Mouse (Mus musculus): Measurements from ENCODE around the gene Mllt3. TPM values are rescaled to one million over a fixed set of nuclear protein-coding genes. Genes with fewer than 3 reads are reported as not detected.

Mllt3 gene
- total RNA-seq, 2 experiments from 2014 or later, result 52.2 to 56.0 TPM

- DNase-seq, result no peak
These were observed 210.0 kb downstream of the Mllt3 start for GRCm38 (mm10) chr4:87823191-87823590.

GRCm38 (mm10) chr4:87820911-87821310 lies 212.3 kb downstream of the Mllt3 start:
- DNase-seq, result no peak

GRCm38 (mm10) chr4:87819182-87819581 lies 214.0 kb downstream of the Mllt3 start:
- peak; percentile 33 to 38 for DNase-seq

- DNase-seq, result no peak
These were observed 214.9 kb downstream of the Mllt3 start for GRCm38 (mm10) chr4:87818276-87818675.

GRCm38 (mm10) chr4:87815465-87816108 lies 217.6 kb downstream of the Mllt3 start:
- DNase-seq, result no peak

- no peak for DNase-seq
These were observed 221.3 kb downstream of the Mllt3 start for GRCm38 (mm10) chr4:87811899-87812298.

GRCm38 (mm10) chr4:87806196-87806987 lies 226.8 kb downstream of the Mllt3 start:
- DNase-seq, result no peak

- DNase-seq, result no peak
These were observed 228.6 kb downstream of the Mllt3 start for GRCm38 (mm10) chr4:87804576-87804975.

GRCm38 (mm10) chr4:87803313-87803712 lies 229.9 kb downstream of the Mllt3 start:
- no peak for DNase-seq

- DNase-seq, result no peak
These were observed 231.0 kb downstream of the Mllt3 start for GRCm38 (mm10) chr4:87802140-87802539.

GRCm38 (mm10) chr4:87801332-87801731 lies 231.8 kb downstream of the Mllt3 start:
- no peak for DNase-seq

GRCm38 (mm10) chr4:87800276-87800675 lies 232.9 kb downstream of the Mllt3 start:
- no peak for DNase-seq

GRCm38 (mm10) chr4:87799418-87799817 lies 233.7 kb downstream of the Mllt3 start:
- no peak for DNase-seq

- no peak for DNase-seq
These were observed 237.9 kb downstream of the Mllt3 start for GRCm38 (mm10) chr4:87795261-87795660.

- DNase-seq, result no peak
These were observed 238.9 kb downstream of the Mllt3 start for GRCm38 (mm10) chr4:87794216-87794615.

- no peak for DNase-seq
These were observed 240.7 kb downstream of the Mllt3 start for GRCm38 (mm10) chr4:87792511-87792910.

- no peak for DNase-seq
These were observed 243.7 kb downstream of the Mllt3 start for GRCm38 (mm10) chr4:87789446-87789845.

GRCm38 (mm10) chr4:87788691-87789090 lies 244.5 kb downstream of the Mllt3 start:
- DNase-seq, result no peak

GRCm38 (mm10) chr4:87785132-87786074 lies 247.8 kb downstream of the Mllt3 start:
- peak; percentile 55 to 60 for DNase-seq

GRCm38 (mm10) chr4:87783809-87784208 lies 249.4 kb downstream of the Mllt3 start:
- DNase-seq, result no peak

- no peak for DNase-seq
These were observed 251.2 kb downstream of the Mllt3 start for GRCm38 (mm10) chr4:87781971-87782370.

GRCm38 (mm10) chr4:87775721-87776120 lies 257.4 kb downstream of the Mllt3 start:
- no peak for DNase-seq

GRCm38 (mm10) chr4:87774515-87774914 lies 258.6 kb downstream of the Mllt3 start:
- no peak for DNase-seq
